Mouse (Mus musculus): ENCODE results near the gene Irs2. TPM values are rescaled to one million over a fixed set of nuclear protein-coding genes. Genes with fewer than 3 reads are reported as not detected.

The Irs2 gene
- total and polyA plus RNA-seq, 3 experiments, result 4.5 to 19.0 (median 13.5) TPM

- WGBS, result 80% methylated on average over 11 of the region's 11 CpGs
- Histone ChIP-seq H3K36me3 (ENCODE audit: control insufficient read depth, insufficient read depth, low read length) (no peaks in the 10 kb centered on the region), H3K4me3 (no peak overlapping the region), H3K27ac (no peak overlapping the region), H3K27me3 (ENCODE audit: control insufficient read depth, insufficient read depth, low read length) (no peaks in the 10 kb centered on the region), H3K9ac (ENCODE audit: low read depth, low read length) (no peak overlapping the region), H3K4me1 (ENCODE audit: control insufficient read depth, insufficient read depth, low read length) (no peaks in the 10 kb centered on the region; the same call in none of the 2 replicates), H3K79me2 (replicated peaks; ENCODE audit: control insufficient read depth, insufficient read depth, low read length) (no peaks in the 10 kb centered on the region)
- no peak for DNase-seq
- TF ChIP-seq CTCF (IDR thresholded peaks at IDR 0.05), result no peak
- TF ChIP-seq EP300 (IDR thresholded peaks at IDR 0.05; ENCODE audit: insufficient read depth, low read depth, low read length), result no peak
- intact Hi-C loops (cut with DNase I), result no loop called here
Observed at GRCm38 (mm10) chr8:10979196-10979794, 29.0 kb downstream of the Irs2 start.

DNA sequence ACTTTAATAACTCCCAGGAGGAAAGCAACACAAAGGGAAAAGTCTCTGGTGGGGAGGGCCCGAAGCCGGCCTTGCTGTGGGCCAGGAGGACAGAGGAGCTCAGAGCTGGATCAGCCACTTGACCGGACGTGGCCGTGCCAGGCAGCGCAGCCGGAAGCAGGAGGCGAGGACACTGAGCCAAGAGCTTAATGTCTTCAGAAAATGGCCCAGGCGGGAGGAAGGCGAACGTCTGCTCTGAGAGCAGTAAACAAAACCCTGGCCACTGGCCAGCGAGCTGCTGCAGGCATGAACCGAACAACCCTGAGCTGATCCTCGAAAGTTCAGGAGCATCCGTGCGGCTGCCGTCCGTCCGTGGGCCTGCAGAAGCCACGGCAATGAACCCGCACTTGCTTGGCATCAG lies 29.9 kb downstream of the Irs2 start:
- Histone ChIP-seq H3K4me3 (no peak overlapping the region), H3K27ac (no peak overlapping the region), H3K36me3 (ENCODE audit: control insufficient read depth, insufficient read depth, low read length) (no peaks in the 10 kb centered on the region), H3K9ac (ENCODE audit: low read depth, low read length) (no peak overlapping the region), H3K27me3 (ENCODE audit: control insufficient read depth, insufficient read depth, low read length) (no peaks in the 10 kb centered on the region), H3K4me1 (ENCODE audit: control insufficient read depth, insufficient read depth, low read length) (no peaks in the 10 kb centered on the region; the same call in none of the 2 replicates), H3K79me2 (replicated peaks; ENCODE audit: control insufficient read depth, insufficient read depth, low read length) (no peaks in the 10 kb centered on the region)
- intact Hi-C loops (cut with DNase I), result no loop called here
- no peak for TF ChIP-seq POLR2A (IDR thresholded peaks at IDR 0.05; ENCODE audit: insufficient read depth, low read depth, low read length)
- WGBS, result 19% methylated on average over 21 of the region's 21 CpGs
- DNase-seq, result peak; percentile 46 to 53

- no peaks in the 10 kb centered on the region for H3K79me2 ChIP-seq (replicated peaks; ENCODE audit: control insufficient read depth, insufficient read depth, low read length)
- 52% methylated on average over 7 of the region's 7 CpGs for WGBS
- H3K4me1 ChIP-seq (ENCODE audit: control insufficient read depth, insufficient read depth, low read length), result no peaks in the 10 kb centered on the region; the same call in none of the 2 replicates
- no peak overlapping the region for H3K9ac ChIP-seq (ENCODE audit: low read depth, low read length)
- no peaks in the 10 kb centered on the region for H3K27me3 ChIP-seq (ENCODE audit: control insufficient read depth, insufficient read depth, low read length)
- TF ChIP-seq EP300 (IDR thresholded peaks at IDR 0.05; ENCODE audit: insufficient read depth, low read depth, low read length) (no peak), POLR2A (IDR thresholded peaks at IDR 0.05; ENCODE audit: insufficient read depth, low read depth, low read length) (no peak), CTCF (IDR thresholded peaks at IDR 0.05) (no peak)
- no peak for DNase-seq
- H3K36me3 ChIP-seq (ENCODE audit: control insufficient read depth, insufficient read depth, low read length), result no peaks in the 10 kb centered on the region
- intact Hi-C loops (cut with DNase I), result no loop called here
- H3K4me3 ChIP-seq, result no peak overlapping the region
- H3K27ac ChIP-seq, result no peak overlapping the region
Observed at GRCm38 (mm10) chr8:10977742-10978376, 30.4 kb downstream of the Irs2 start.

DNA sequence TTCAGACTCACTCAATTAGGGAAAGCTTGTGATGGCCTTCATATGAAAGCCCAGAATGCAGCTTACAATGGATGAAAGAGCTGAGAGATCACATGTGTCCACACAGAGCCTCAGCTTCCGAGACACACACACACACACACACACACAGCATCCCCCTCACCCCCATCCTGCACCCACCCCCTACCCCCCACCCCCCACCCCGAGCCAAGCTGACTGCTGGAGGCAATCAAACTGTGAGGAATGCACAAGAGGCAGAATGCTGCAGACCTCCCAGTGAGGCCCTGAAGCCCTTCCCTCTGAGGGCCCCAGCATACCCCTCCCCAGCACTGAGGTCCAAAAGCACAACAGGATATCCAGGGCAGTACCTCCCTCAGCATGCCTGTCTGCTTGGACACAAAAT lies 33.6 kb downstream of the Irs2 start:
- Histone ChIP-seq H3K4me3 (no peak overlapping the region), H3K27me3 (ENCODE audit: control insufficient read depth, insufficient read depth, low read length) (no peaks in the 10 kb centered on the region), H3K36me3 (ENCODE audit: control insufficient read depth, insufficient read depth, low read length) (no peaks in the 10 kb centered on the region), H3K79me2 (replicated peaks; ENCODE audit: control insufficient read depth, insufficient read depth, low read length) (no peaks in the 10 kb centered on the region), H3K4me1 (ENCODE audit: control insufficient read depth, insufficient read depth, low read length) (no peaks in the 10 kb centered on the region; the same call in none of the 2 replicates), H3K9ac (ENCODE audit: low read depth, low read length) (no peak overlapping the region), H3K27ac (no peak overlapping the region)
- no peak for DNase-seq
- TF ChIP-seq POLR2A (IDR thresholded peaks at IDR 0.05; ENCODE audit: insufficient read depth, low read depth, low read length) (no peak), EP300 (IDR thresholded peaks at IDR 0.05; ENCODE audit: insufficient read depth, low read depth, low read length) (no peak), CTCF (IDR thresholded peaks at IDR 0.05) (no peak)
- 49% methylated on average over 2 of the region's 2 CpGs for WGBS
- intact Hi-C loops (cut with DNase I), result no loop called here

GRCm38 (mm10) chr8:10974126-10974525 lies 34.1 kb downstream of the Irs2 start:
- H3K4me1 ChIP-seq (ENCODE audit: control insufficient read depth, insufficient read depth, low read length), result no peaks in the 10 kb centered on the region; the same call in none of the 2 replicates
- TF ChIP-seq EP300 (IDR thresholded peaks at IDR 0.05; ENCODE audit: insufficient read depth, low read depth, low read length) (no peak), POLR2A (IDR thresholded peaks at IDR 0.05; ENCODE audit: insufficient read depth, low read depth, low read length) (no peak), CTCF (IDR thresholded peaks at IDR 0.05) (no peak)
- no peak overlapping the region for H3K4me3 ChIP-seq
- intact Hi-C loops (cut with DNase I), result no loop called here
- DNase-seq, result no peak
- H3K27me3 ChIP-seq (ENCODE audit: control insufficient read depth, insufficient read depth, low read length), result no peaks in the 10 kb centered on the region
- H3K36me3 ChIP-seq (ENCODE audit: control insufficient read depth, insufficient read depth, low read length), result no peaks in the 10 kb centered on the region
- no peak overlapping the region for H3K9ac ChIP-seq (ENCODE audit: low read depth, low read length)
- H3K27ac ChIP-seq, result no peak overlapping the region
- WGBS, result 93% methylated on average over 4 of the region's 4 CpGs
- no peaks in the 10 kb centered on the region for H3K79me2 ChIP-seq (replicated peaks; ENCODE audit: control insufficient read depth, insufficient read depth, low read length)

GRCm38 (mm10) chr8:10972851-10973452 lies 35.3 kb downstream of the Irs2 start:
- 76% methylated on average over 9 of the region's 9 CpGs for WGBS

More at GRCm38 (mm10) chr8:10972851-10973452, 35.3 kb downstream of the Irs2 start:
- TF ChIP-seq CTCF (IDR thresholded peaks at IDR 0.05) (no peak), EP300 (IDR thresholded peaks at IDR 0.05; ENCODE audit: insufficient read depth, low read depth, low read length) (no peak), POLR2A (IDR thresholded peaks at IDR 0.05; ENCODE audit: insufficient read depth, low read depth, low read length) (no peak)
- DNase-seq, result no peak
- Histone ChIP-seq H3K79me2 (replicated peaks; ENCODE audit: control insufficient read depth, insufficient read depth, low read length) (no peaks in the 10 kb centered on the region), H3K4me3 (no peak overlapping the region), H3K9ac (ENCODE audit: low read depth, low read length) (no peak overlapping the region), H3K4me1 (ENCODE audit: control insufficient read depth, insufficient read depth, low read length) (no peaks in the 10 kb centered on the region; the same call in 1 of the 2 replicates), H3K36me3 (ENCODE audit: control insufficient read depth, insufficient read depth, low read length) (no peaks in the 10 kb centered on the region), H3K27ac (no peak overlapping the region), H3K27me3 (ENCODE audit: control insufficient read depth, insufficient read depth, low read length) (no peaks in the 10 kb centered on the region)
- intact Hi-C loops (cut with DNase I), result no loop called here

Data from heart, adult 2 months (tissue).